Mouse (Mus musculus) lung, adult 2 months (tissue): ENCODE measurements around the gene Map2k2.

ENCODE experiments used
- CTCF ChIP-seq: fragments of 200-500 bp; IDR thresholded peaks from 2 replicates; pipeline ENCODE4 v1.5.1; 2011; ENCODE audit warnings: mild to moderate bottlenecking, low read length, control low read depth; ENCODE audit not compliant: insufficient read depth
- POLR2A ChIP-seq: fragments of 200-500 bp; IDR thresholded peaks from 2 replicates; pipeline ENCODE4 v1.6.1; 2011; ENCODE audit warnings: low read depth, mild to moderate bottlenecking, control low read depth, low read length, borderline replicate concordance; ENCODE audit errors: extremely low read depth

- TF ChIP-seq CTCF (no peak), POLR2A (no peak)
Measured at GRCm38 (mm10) chr10:81168087-81168431, 62.3 kb downstream of the Map2k2 start.
